Mouse (Mus musculus) liver, embryonic 14.5 days (tissue): ENCODE data around the gene Ralgps2.

ENCODE experiments used
- CTCF ChIP-seq: IDR thresholded peaks from 2 replicates; pipeline ENCODE4 v1.5.1; 2016; ENCODE audit warnings: antibody characterized with exemption, low read depth, control low read depth
- EP300 ChIP-seq: IDR thresholded peaks from 2 replicates; pipeline ENCODE4 v1.6.1; 2016; ENCODE audit warnings: antibody characterized with exemption, low read depth

GRCm38 (mm10) chr1:156964586-156964932 is 25.1 kb upstream of the Ralgps2 start:
- TF ChIP-seq CTCF = no peak
- TF ChIP-seq EP300 = no peak
